Mouse (Mus musculus) myocyte (in vitro differentiated cells): ENCODE data around the gene C2cd2.

ENCODE experiments used
- CEBPB ChIP-seq: IDR thresholded peaks from 2 replicates; pipeline ENCODE4 v1.6.1; 2011; ENCODE audit warnings: mild to moderate bottlenecking, moderate library complexity; ENCODE audit not compliant: poor library complexity, insufficient read depth, severe bottlenecking
- E2F4 ChIP-seq: IDR thresholded peaks from one replicate; pipeline ENCODE4 v1.6.1; 2011; ENCODE audit warnings: mild to moderate bottlenecking, control low read depth, moderate library complexity; ENCODE audit not compliant: insufficient read depth
- MAX ChIP-seq: IDR thresholded peaks from one replicate; pipeline ENCODE4 v1.6.1; 2011; ENCODE audit warnings: low read depth, mild to moderate bottlenecking, control low read depth
- MYOD1 ChIP-seq, 3 experiments: IDR thresholded peaks; one replicate each; pipeline ENCODE4 v1.6.1; 2011; ENCODE audit warnings: control low read depth in 2 of 3, low read depth in 2 of 3, mild to moderate bottlenecking in 2 of 3, moderate library complexity in 1 of 3; ENCODE audit not compliant: insufficient read length in 2 of 3, control insufficient read depth in 1 of 3
- MYOG ChIP-seq, 3 experiments: IDR thresholded peaks; one replicate each; pipeline ENCODE4 v1.6.1; 2011; ENCODE audit warnings: control low read depth in 2 of 3, low read depth in 2 of 3, mild to moderate bottlenecking in 2 of 3; ENCODE audit not compliant: insufficient read length in 2 of 3, control insufficient read depth in 1 of 3, insufficient read depth in 1 of 3
- POLR2A ChIP-seq: IDR thresholded peaks from one replicate; pipeline ENCODE4 v1.6.1; 2011; ENCODE audit warnings: low read depth, mild to moderate bottlenecking, control low read depth, moderate library complexity; ENCODE audit not compliant: insufficient read length
- POLR2AphosphoS2 ChIP-seq: IDR thresholded peaks from one replicate; pipeline ENCODE4 v1.6.1; 2011; ENCODE audit warnings: low read depth, control low read depth; ENCODE audit not compliant: insufficient read length
- SRF ChIP-seq: IDR thresholded peaks from one replicate; pipeline ENCODE4 v1.6.1; 2011; ENCODE audit warnings: low read depth; ENCODE audit not compliant: control insufficient read depth, insufficient read length
- TCF12 ChIP-seq: IDR thresholded peaks from one replicate; pipeline ENCODE4 v1.6.1; 2011; ENCODE audit warnings: mild to moderate bottlenecking, control low read depth; ENCODE audit not compliant: poor library complexity, insufficient read depth, severe bottlenecking
- TCF3 ChIP-seq: IDR thresholded peaks from one replicate; pipeline ENCODE4 v1.6.1; 2011; ENCODE audit warnings: low read depth, control low read depth; ENCODE audit not compliant: insufficient read length
- USF1 ChIP-seq: IDR thresholded peaks from one replicate; pipeline ENCODE4 v1.6.1; 2011; ENCODE audit warnings: low read depth, mild to moderate bottlenecking, control low read depth, moderate library complexity

DNA sequence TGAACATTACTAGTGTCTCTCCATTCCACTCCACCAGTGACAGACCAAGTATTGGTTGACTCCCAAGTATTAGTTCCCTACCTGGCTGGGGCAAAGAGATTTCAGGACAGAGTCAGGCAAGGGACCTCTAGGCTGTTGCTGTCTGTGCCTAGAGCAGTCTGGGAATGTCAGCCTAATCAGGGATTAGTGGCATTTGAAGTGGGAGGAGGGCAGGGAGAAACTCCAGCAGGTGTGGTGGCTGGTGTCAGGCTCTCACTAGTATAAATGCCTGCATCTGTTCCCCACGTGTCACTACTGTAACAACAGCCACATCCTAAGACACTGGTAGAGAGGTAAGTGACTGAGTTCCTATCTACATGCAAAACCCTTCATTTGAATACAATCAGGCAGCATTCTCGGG, 42.6 kb downstream of the C2cd2 start:
- TF ChIP-seq POLR2A, result no peak
- no peak for TF ChIP-seq CEBPB
- TF ChIP-seq USF1, result no peak
- TF ChIP-seq MAX, result no peak
- no peak for TF ChIP-seq E2F4
- no peak for TF ChIP-seq POLR2AphosphoS2
- no peak for TF ChIP-seq SRF
- no peak for TF ChIP-seq TCF12
- TF ChIP-seq MYOD1 (IDR thresholded peaks at IDR 0.05; ENCODE audit: control insufficient read depth in 1 of 3, insufficient read length in 2 of 3, low read depth in 2 of 3), result peak in 2 of 3 experiments; percentile 28 to 69
- TF ChIP-seq MYOG (IDR thresholded peaks at IDR 0.05; ENCODE audit: control insufficient read depth in 1 of 3, insufficient read depth in 1 of 3, insufficient read length in 2 of 3, low read depth in 2 of 3), result peak in 2 of 3 experiments; percentile 8 to 12
- TF ChIP-seq TCF3, result no peak
